In the genomic region with DNA sequence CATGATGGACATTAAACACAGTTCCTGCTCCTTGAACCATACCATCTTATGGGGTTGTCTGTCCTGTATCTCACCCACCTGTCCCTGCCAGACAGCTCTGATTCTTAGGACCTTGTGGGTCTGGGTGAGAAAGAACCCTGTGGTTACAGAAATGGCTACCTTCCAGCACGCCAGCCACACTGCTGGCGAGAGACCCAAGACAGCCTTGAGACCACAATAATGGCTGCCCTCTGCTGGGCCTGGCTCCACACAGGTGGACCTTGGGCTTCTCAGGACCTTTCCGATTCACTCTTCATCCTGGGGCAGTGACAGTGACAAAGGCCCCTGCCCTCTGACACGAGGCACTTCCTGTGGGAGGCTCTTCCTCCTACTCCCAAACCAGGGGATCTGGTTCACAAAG, we compare ENCODE assay signal across 23 mouse cellular contexts. TPM values are rescaled to one million over a fixed set of nuclear protein-coding genes. Genes with fewer than 3 reads are reported as not detected.
A peak's percentile ranks its signal among the peaks of the same experiment; 100 is the strongest.
DNase-seq lines count a peak whose midpoint lies in the region; ATAC-seq and TF ChIP-seq lines count a peak whose summit lies in the region.
"Had no signal": no experiment of that assay in that cellular context is flagged by ENCODE, and none has a peak within 500 bp of the region (broad histone marks: within the 10 kb centered on the region; RNA-seq: fewer than 3 reads in every experiment).

No protein-coding gene starts in this region.

- no peak overlapping the region for H3K4me3 ChIP-seq in gastrocnemius, adult 2 months
- no peak overlapping the region for H3K4me3 ChIP-seq in hindbrain, embryonic 13.5 days
- no peak overlapping the region for H3K4me3 ChIP-seq in hindbrain, embryonic 10.5 days
- H3K4me3 ChIP-seq in neural tube, embryonic 14.5 days (ENCODE audit: low read depth, low read length) = no peak overlapping the region
- no peak overlapping the region for H3K4me3 ChIP-seq in neural tube, embryonic 15.5 days (replicated peaks)
- no peak overlapping the region for H3K4me3 ChIP-seq in olfactory bulb, adult 2 months (ENCODE audit: insufficient read depth, low read depth, low read length)
- H3K4me3 ChIP-seq: embryonic facial prominence, embryonic 13.5 days had no signal

- H3K4me2 ChIP-seq in hindbrain, embryonic 13.5 days = no peak overlapping the region
- no peak overlapping the region for H3K4me2 ChIP-seq in neural tube, embryonic 14.5 days (ENCODE audit: low read depth, low read length)
- H3K4me2 ChIP-seq in neural tube, embryonic 15.5 days = no peak overlapping the region
- H3K4me2 ChIP-seq: embryonic facial prominence, embryonic 13.5 days; liver, embryonic 11.5 days had no signal

- no peak for TF ChIP-seq POLR2A in olfactory bulb, adult 2 months (IDR thresholded peaks at IDR 0.05; ENCODE audit: insufficient read depth, low read depth, low read length)

- 72% methylated on average over 4 of the region's 4 CpGs for WGBS in hindbrain, embryonic 13.5 days
- 75% methylated on average over 4 of the region's 4 CpGs for WGBS in hindbrain, embryonic 10.5 days
- 72% methylated on average over 4 of the region's 4 CpGs for WGBS in neural tube, embryonic 14.5 days
- 73% methylated on average over 4 of the region's 4 CpGs for WGBS in neural tube, embryonic 15.5 days
- WGBS in olfactory bulb, adult 2 months = 48% methylated on average over 4 of the region's 4 CpGs

- H3K9ac ChIP-seq in hindbrain, embryonic 13.5 days = no peak overlapping the region
- H3K9ac ChIP-seq in neural tube, embryonic 14.5 days (replicated peaks; ENCODE audit: low read depth, low read length) = no peak overlapping the region
- H3K9ac ChIP-seq in neural tube, embryonic 15.5 days (replicated peaks) = no peak overlapping the region
- H3K9ac ChIP-seq: embryonic facial prominence, embryonic 13.5 days had no signal

- peak overlapping the region; percentile 100 for H3K27ac ChIP-seq in gastrocnemius, adult 2 months
- H3K27ac ChIP-seq in hindbrain, embryonic 13.5 days = 0 out of 2 replicates have a peak overlapping the region, but pooled peaks have one; percentile 40
- no peak overlapping the region for H3K27ac ChIP-seq in hindbrain, embryonic 10.5 days
- no peak overlapping the region for H3K27ac ChIP-seq in neural tube, embryonic 14.5 days (ENCODE audit: low read depth, low read length)
- H3K27ac ChIP-seq in neural tube, embryonic 15.5 days (replicated peaks) = no peak overlapping the region
- peak overlapping the region; percentile 44; the same call in 1 of the 2 replicates for H3K27ac ChIP-seq in olfactory bulb, adult 2 months (ENCODE audit: insufficient read depth, low read depth, low read length)
- H3K27ac ChIP-seq: embryonic facial prominence, embryonic 13.5 days; kidney, postnatal 0 days had no signal

- peaks cover 9% of the 10 kb centered on the region for H3K4me1 ChIP-seq in hindbrain, embryonic 13.5 days (replicated peaks)
- H3K4me1 ChIP-seq in hindbrain, embryonic 10.5 days (replicated peaks) = peaks cover 5% of the 10 kb centered on the region
- H3K4me1 ChIP-seq in neural tube, embryonic 14.5 days (ENCODE audit: control insufficient read depth, insufficient read depth, low read length) = peaks cover 7% of the 10 kb centered on the region; the same call in 1 of the 2 replicates
- peaks cover 10% of the 10 kb centered on the region for H3K4me1 ChIP-seq in neural tube, embryonic 15.5 days
- peaks cover 37% of the 10 kb centered on the region for H3K4me1 ChIP-seq in olfactory bulb, adult 2 months (ENCODE audit: control insufficient read depth, insufficient read depth, low read length)
- H3K4me1 ChIP-seq: embryonic facial prominence, embryonic 13.5 days had no signal

- H3K9me3 ChIP-seq in hindbrain, embryonic 13.5 days = no peaks in the 10 kb centered on the region
- no peaks in the 10 kb centered on the region for H3K9me3 ChIP-seq in hindbrain, embryonic 10.5 days
- H3K9me3 ChIP-seq in neural tube, embryonic 14.5 days (ENCODE audit: control insufficient read depth, low read length) = no peaks in the 10 kb centered on the region
- H3K9me3 ChIP-seq in neural tube, embryonic 15.5 days (replicated peaks) = no peaks in the 10 kb centered on the region
- H3K9me3 ChIP-seq: embryonic facial prominence, embryonic 13.5 days had no signal

- peaks cover 49% of the 10 kb centered on the region for H3K36me3 ChIP-seq in hindbrain, embryonic 13.5 days
- peaks cover 44% of the 10 kb centered on the region for H3K36me3 ChIP-seq in hindbrain, embryonic 10.5 days
- peaks cover 31% of the 10 kb centered on the region for H3K36me3 ChIP-seq in neural tube, embryonic 14.5 days (ENCODE audit: control insufficient read depth, insufficient read depth, low read length)
- H3K36me3 ChIP-seq in neural tube, embryonic 15.5 days = peaks cover 32% of the 10 kb centered on the region

- peak; percentile 59 for DNase-seq in gastrocnemius, adult 2 months
- DNase-seq in gastrocnemius, postnatal 10 days = no peak
- no peak for DNase-seq in hindbrain, embryonic 10.5 days (ENCODE audit: low spot score)
- no peak for DNase-seq in adrenal gland, adult 8-10 months
- DNase-seq: adrenal gland, postnatal 36 days; cerebellum, adult 2 months; kidney, adult 18-20 months; lung, adult 2 months; lung, postnatal 36 days; spleen, adult 18-20 months; thymus, postnatal 25 days had no signal

- intact Hi-C loops in gastrocnemius, adult 2 months (cut with DNase I) = loop anchor here (10.0 kb wide), 1 partner anchor 1205 kb away; the partner anchor contains the start of genes Galt and Sigmar1

- no peak for ATAC-seq in hindbrain, embryonic 13.5 days (ENCODE audit: low FRiP score)
- ATAC-seq in neural tube, embryonic 14.5 days (ENCODE audit: low read depth) = peak; percentile 21; the same call in 1 of the 2 replicates
- no peak for ATAC-seq in neural tube, embryonic 15.5 days (ENCODE audit: low FRiP score)
- ATAC-seq: forebrain, embryonic 16.5 days; midbrain, embryonic 16.5 days had no signal

- 0 out of 2 replicates have a peak, but pooled peaks cover under 1% of the 10 kb centered on the region for H3K27me3 ChIP-seq in hindbrain, embryonic 13.5 days
- no peaks in the 10 kb centered on the region for H3K27me3 ChIP-seq in hindbrain, embryonic 10.5 days (ENCODE audit: insufficient read depth, poor library complexity, severe bottlenecking)
- no peaks in the 10 kb centered on the region for H3K27me3 ChIP-seq in neural tube, embryonic 14.5 days (ENCODE audit: control insufficient read depth, insufficient read depth, low read length)
- H3K27me3 ChIP-seq in neural tube, embryonic 15.5 days (replicated peaks) = no peaks in the 10 kb centered on the region
- H3K27me3 ChIP-seq: CH12.LX; embryonic facial prominence, embryonic 13.5 days had no signal

- TF ChIP-seq CTCF in gastrocnemius, adult 2 months (IDR thresholded peaks at IDR 0.05) = no peak
- TF ChIP-seq CTCF in olfactory bulb, adult 2 months (IDR thresholded peaks at IDR 0.05; ENCODE audit: insufficient read depth, low read depth, low read length) = no peak

RNA-seq across cellular contexts. Expression of gene Dnajb5, which starts 9.8 kb away (rescaled TPM):
- 100 to 1,000 TPM; 178 to 216 TPM for total RNA-seq in gastrocnemius, adult 2 months (2021)
- 100 to 1,000 TPM; 114 to 122 TPM for total RNA-seq in gastrocnemius, postnatal 10 days (2021)
- polyA plus RNA-seq in hindbrain, embryonic 13.5 days (2015; fragmentation: Nextera tagmentation; extraction: Ambion mirVana) = 51.0 and 51.2 TPM in 2 replicates
- 14.0 and 17.6 TPM in 2 replicates for polyA plus RNA-seq in hindbrain, embryonic 10.5 days (2016; fragmentation: Nextera tagmentation; extraction: Ambion mirVana)
- polyA plus RNA-seq in neural tube, embryonic 14.5 days (2014; fragmentation: Nextera tagmentation; extraction: Ambion mirVana) = 44.1 and 44.7 TPM in 2 replicates
- polyA plus RNA-seq in neural tube, embryonic 15.5 days (2015; fragmentation: Nextera tagmentation; extraction: Ambion mirVana) = 44.3 and 48.7 TPM in 2 replicates
- 176 TPM in 1 of 2 replicates, not detected in the other for polyA plus RNA-seq in olfactory bulb, adult 2 months (2012; ENCODE audit: insufficient read depth, insufficient read length, low replicate concordance, missing spikeins)
- total RNA-seq in adrenal gland, adult 8-10 months (2022) = 10 to 100 TPM; 12.9 to 20.5 (median 18.2) TPM

RNA-seq across cellular contexts. Expression of gene 1700022I11Rik, which starts 10.0 kb away (rescaled TPM):
- total RNA-seq in gastrocnemius, adult 2 months (2021) = not detected
- total RNA-seq in gastrocnemius, postnatal 10 days (2021) = not detected
- polyA plus RNA-seq in hindbrain, embryonic 13.5 days (2015; fragmentation: Nextera tagmentation; extraction: Ambion mirVana) = 0.63 and 0.70 TPM in 2 replicates
- polyA plus RNA-seq in hindbrain, embryonic 10.5 days (2016; fragmentation: Nextera tagmentation; extraction: Ambion mirVana) = 0.75 and 0.95 TPM in 2 replicates
- polyA plus RNA-seq in neural tube, embryonic 14.5 days (2014; fragmentation: Nextera tagmentation; extraction: Ambion mirVana) = 0.50 and 1.1 TPM in 2 replicates
- 0.31 and 0.50 TPM in 2 replicates for polyA plus RNA-seq in neural tube, embryonic 15.5 days (2015; fragmentation: Nextera tagmentation; extraction: Ambion mirVana)
- not detected in 2 replicates for polyA plus RNA-seq in olfactory bulb, adult 2 months (2012; ENCODE audit: insufficient read depth, insufficient read length, low replicate concordance, missing spikeins)
- total RNA-seq in adrenal gland, adult 8-10 months (2022) = not detected
- total RNA-seq: adrenal gland, postnatal 36 days; layer of hippocampus, adult 18-20 months had no signal
- polyA plus RNA-seq: cerebellum, adult 2 months; lung, adult 2 months had no signal

RNA-seq across cellular contexts. Expression of gene Vcp, which starts 40.9 kb away (rescaled TPM):
- total RNA-seq in gastrocnemius, adult 2 months (2021) = 100 to 1,000 TPM; 229 to 272 TPM
- total RNA-seq in gastrocnemius, postnatal 10 days (2021) = 100 to 1,000 TPM; 270 to 274 TPM
- 524 and 526 TPM in 2 replicates for polyA plus RNA-seq in hindbrain, embryonic 13.5 days (2015; fragmentation: Nextera tagmentation; extraction: Ambion mirVana)
- 600 and 640 TPM in 2 replicates for polyA plus RNA-seq in hindbrain, embryonic 10.5 days (2016; fragmentation: Nextera tagmentation; extraction: Ambion mirVana)
- polyA plus RNA-seq in neural tube, embryonic 14.5 days (2014; fragmentation: Nextera tagmentation; extraction: Ambion mirVana) = 435 and 534 TPM in 2 replicates
- 477 and 496 TPM in 2 replicates for polyA plus RNA-seq in neural tube, embryonic 15.5 days (2015; fragmentation: Nextera tagmentation; extraction: Ambion mirVana)
- polyA plus RNA-seq in olfactory bulb, adult 2 months (2012; ENCODE audit: insufficient read depth, insufficient read length, low replicate concordance, missing spikeins) = 261 and 1,669 TPM in 2 replicates
- total RNA-seq in adrenal gland, adult 8-10 months (2022) = 100 to 1,000 TPM; 290 to 420 (median 339) TPM

RNA-seq across cellular contexts. Expression of gene Phf24, which starts 42.9 kb away (rescaled TPM):
- 1 to 10 TPM in 1 of 2 experiments, under 1 TPM in 1; 0.41 to 1.3 TPM for total RNA-seq in gastrocnemius, adult 2 months (2021)
- total RNA-seq in gastrocnemius, postnatal 10 days (2021) = 1 to 10 TPM in 1 of 2 experiments, under 1 TPM in 1; 0.78 to 1.3 TPM
- polyA plus RNA-seq in hindbrain, embryonic 13.5 days (2015; fragmentation: Nextera tagmentation; extraction: Ambion mirVana) = 21.7 and 23.0 TPM in 2 replicates
- 1.6 and 2.5 TPM in 2 replicates for polyA plus RNA-seq in hindbrain, embryonic 10.5 days (2016; fragmentation: Nextera tagmentation; extraction: Ambion mirVana)
- 41.1 and 48.7 TPM in 2 replicates for polyA plus RNA-seq in neural tube, embryonic 14.5 days (2014; fragmentation: Nextera tagmentation; extraction: Ambion mirVana)
- polyA plus RNA-seq in neural tube, embryonic 15.5 days (2015; fragmentation: Nextera tagmentation; extraction: Ambion mirVana) = 40.2 and 46.1 TPM in 2 replicates
- polyA plus RNA-seq in olfactory bulb, adult 2 months (2012; ENCODE audit: insufficient read depth, insufficient read length, low replicate concordance, missing spikeins) = not detected in 2 replicates
- total RNA-seq in adrenal gland, adult 8-10 months (2022) = 1 to 10 TPM; 3.1 to 4.5 (median 3.8) TPM
- total RNA-seq: CH12.LX; megakaryocyte-erythroid progenitor cell, adult 5-6 weeks had no signal

RNA-seq across cellular contexts. Expression of gene Fancg, which starts 50.9 kb away (rescaled TPM):
- total RNA-seq in gastrocnemius, adult 2 months (2021) = 1 to 10 TPM in 1 of 2 experiments, under 1 TPM in 1; 0.84 to 1.2 TPM
- total RNA-seq in gastrocnemius, postnatal 10 days (2021) = 1 to 10 TPM; 2.9 to 5.0 TPM
- polyA plus RNA-seq in hindbrain, embryonic 13.5 days (2015; fragmentation: Nextera tagmentation; extraction: Ambion mirVana) = 20.0 and 21.9 TPM in 2 replicates
- polyA plus RNA-seq in hindbrain, embryonic 10.5 days (2016; fragmentation: Nextera tagmentation; extraction: Ambion mirVana) = 23.2 and 25.5 TPM in 2 replicates
- 18.9 and 21.6 TPM in 2 replicates for polyA plus RNA-seq in neural tube, embryonic 14.5 days (2014; fragmentation: Nextera tagmentation; extraction: Ambion mirVana)
- polyA plus RNA-seq in neural tube, embryonic 15.5 days (2015; fragmentation: Nextera tagmentation; extraction: Ambion mirVana) = 21.0 and 22.8 TPM in 2 replicates
- not detected in 2 replicates for polyA plus RNA-seq in olfactory bulb, adult 2 months (2012; ENCODE audit: insufficient read depth, insufficient read length, low replicate concordance, missing spikeins)
- total RNA-seq in adrenal gland, adult 8-10 months (2022) = 10 to 100 TPM in 2 of 4 experiments, 1 to 10 TPM in 2; 8.0 to 17.8 (median 12.5) TPM

Comparison
In these comparisons a context has a peak if more than half of its experiments do, and no peak if none do; other contexts are left out.
1. H3K27ac ChIP-seq: peak in gastrocnemius, adult 2 months (single experiment), hindbrain, embryonic 13.5 days (single experiment) and olfactory bulb, adult 2 months (single experiment); none in hindbrain, embryonic 10.5 days (single experiment), neural tube, embryonic 14.5 days (single experiment) and neural tube, embryonic 15.5 days (single experiment).